Mouse (Mus musculus) gastrocnemius, adult 18-20 months (tissue): Measurements from ENCODE around the gene Cdk16. TPM values are rescaled to one million over a fixed set of nuclear protein-coding genes. Genes with fewer than 3 reads are reported as not detected.

ENCODE experiments used
- total RNA-seq, 2 experiments: library from RNA; stranded (reverse); gene quantifications; 2 replicates each; pipeline ENCODE4 v1.2.3; 2021

Cdk16 gene
- total RNA-seq, 2 experiments from 2014 or later = 103 to 117 TPM

Other genes with a start within 250 kb of the Cdk16 start
- under 1 TPM in 1 of 2 experiments, not detected in 1; 0.31 TPM for gene Rgn, start 138.2 kb upstream of the Cdk16 start, total RNA-seq
- 10 to 100 TPM in 1 of 2 experiments, 1 to 10 TPM in 1; 10.0 to 11.2 TPM for gene Rbm10, start 70.5 kb upstream of the Cdk16 start, total RNA-seq
- 100 to 1,000 TPM; 421 to 423 TPM for gene Ndufb11, start 70.3 kb upstream of the Cdk16 start, total RNA-seq
- gene Uba1, start 29.6 kb upstream of the Cdk16 start, total RNA-seq = 100 to 1,000 TPM; 138 to 146 TPM
- 1 to 10 TPM; 1.5 to 2.3 TPM for gene Usp11, start 16.0 kb downstream of the Cdk16 start, total RNA-seq
- 10 to 100 TPM; 93.9 to 96.8 TPM for gene Araf, start 109.9 kb downstream of the Cdk16 start, total RNA-seq
- gene Timp1, start 182.2 kb downstream of the Cdk16 start, total RNA-seq = 1 to 10 TPM in 1 of 2 experiments, under 1 TPM in 1; 0.62 to 1.7 TPM
- gene Syn1, start 233.1 kb downstream of the Cdk16 start, total RNA-seq = under 1 TPM; 0.07 TPM
- 1 to 10 TPM; 3.0 to 3.7 TPM for gene Cfp, start 243.6 kb downstream of the Cdk16 start, total RNA-seq